Mouse (Mus musculus) kidney, adult 2 months (tissue): Measurements from ENCODE around the gene Slc9a8.

Source experiments
- CTCF ChIP-seq: fragments of 200-500 bp; conservative IDR thresholded peaks from 2 replicates; pipeline ENCODE4 v1.5.1; 2011; ENCODE audit warnings: low read depth, mild to moderate bottlenecking, control low read depth, low read length, moderate library complexity, mixed read lengths; ENCODE audit not compliant: insufficient read depth, insufficient read length
- POLR2A ChIP-seq: fragments of 200-500 bp; IDR thresholded peaks from one replicate; pipeline ENCODE4 v1.6.1; 2011; ENCODE audit warnings: low read depth, low read length, control low read depth

DNA sequence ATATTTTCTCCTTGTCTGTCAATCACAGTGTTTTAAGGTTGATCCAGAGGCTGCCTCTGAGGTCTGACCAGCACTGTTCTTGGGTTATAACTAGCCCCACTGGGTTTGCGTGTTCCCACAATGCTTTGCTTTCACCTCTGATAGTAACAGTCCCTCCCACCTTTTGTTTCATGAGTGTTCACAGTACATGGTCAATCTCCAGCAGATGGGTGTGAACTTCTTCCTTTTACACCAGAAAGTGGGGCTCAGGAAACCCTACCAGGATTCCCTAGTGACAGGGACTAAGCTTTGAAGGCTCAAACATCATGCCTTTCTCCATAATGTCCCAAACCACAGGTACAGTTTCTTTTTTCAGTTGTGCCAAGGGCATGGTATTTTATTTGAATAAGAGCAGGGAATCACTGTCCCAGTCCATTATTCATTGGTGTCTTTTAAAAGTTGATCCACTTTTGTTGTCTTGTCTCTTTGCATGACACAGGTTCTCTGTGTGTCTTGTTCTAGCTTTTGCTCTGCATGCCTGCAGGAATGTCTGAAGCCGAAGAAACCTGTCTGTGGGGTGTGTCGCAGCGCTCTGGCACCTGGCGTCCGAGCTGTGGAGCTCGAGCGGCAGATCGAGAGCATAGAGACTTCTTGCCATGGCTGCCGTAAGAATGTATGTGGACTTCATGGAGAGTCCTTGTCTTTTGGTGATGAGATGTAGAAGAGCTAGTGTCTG lies 85.2 kb downstream of the Slc9a8 start:
- no peak for TF ChIP-seq CTCF
- TF ChIP-seq POLR2A, result no peak
